ENCODE assay signal across 1 mouse cellular context in the genomic region with DNA sequence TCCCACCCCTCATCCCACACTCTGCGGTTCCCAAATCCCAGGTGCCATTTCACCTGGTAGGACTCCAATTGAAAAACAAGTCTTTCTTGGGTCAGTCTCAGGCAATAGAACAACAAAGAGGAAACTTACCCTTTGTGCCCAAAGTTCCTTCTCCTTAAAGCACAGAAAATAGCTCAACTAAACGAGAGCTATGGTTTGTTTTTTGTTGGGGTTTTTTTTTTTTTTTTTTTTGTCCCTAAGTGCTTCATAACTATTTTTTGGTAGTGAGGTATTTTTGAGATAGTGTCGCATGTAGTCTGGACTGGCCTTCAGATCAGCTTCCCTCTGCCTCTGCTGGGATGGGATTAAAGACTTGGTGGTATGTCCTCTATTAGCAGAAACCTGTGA.
A peak's percentile ranks its signal among the peaks of the same experiment; 100 is the strongest.
TF ChIP-seq lines count a peak whose summit lies in the region.

No protein-coding gene starts in this region.

TF ChIP-seq in CH12.LX, 34 proteins besides CTCF, POLR2A, EP300 and RAD21:
- TF ChIP-seq ZNF384 (IDR thresholded peaks at IDR 0.05; ENCODE audit: low read depth, low read length) (peak; percentile 73), ETS1 (conservative IDR thresholded peaks at IDR 0.05; ENCODE audit: low read depth, low read length) (no peak), KAT2A (IDR thresholded peaks at IDR 0.05; ENCODE audit: insufficient replicate concordance, low read length) (no peak), SMC3 (IDR thresholded peaks at IDR 0.05; ENCODE audit: low read depth, low read length) (no peak)
